Mouse (Mus musculus) CH12.LX (cell line): Measurements from ENCODE around the gene Dnajc11. TPM values are rescaled to one million over a fixed set of nuclear protein-coding genes. Genes with fewer than 3 reads are reported as not detected.

ENCODE experiments used
- DNase-seq: peaks from one replicate; pipeline ENCODE4 v3.0.0-alpha.2; 2013; ENCODE audit errors: extremely low read depth
- H3K27ac ChIP-seq: 2 replicates; pipeline ENCODE4 v1.5.1; 2012; ENCODE audit warnings: low read depth, mild to moderate bottlenecking, control low read depth, moderate library complexity; ENCODE audit not compliant: insufficient read depth
- H3K27me3 ChIP-seq: replicated peaks from 2 replicates; pipeline ENCODE3; 2012; ENCODE audit warnings: inconsistent platforms
- H3K36me3 ChIP-seq, 2 experiments: replicated peaks in 1 of 2; 2 replicates each; pipeline versions ENCODE3 to v1.6.1; 2012; ENCODE audit warnings: inconsistent platforms in 1 of 2, low read length in 1 of 2, mild to moderate bottlenecking in 1 of 2, mixed read lengths in 1 of 2, moderate library complexity in 1 of 2; ENCODE audit not compliant: control insufficient read depth in 1 of 2, insufficient read depth in 1 of 2
- H3K4me1 ChIP-seq, 2 experiments: 2 replicates each; pipeline ENCODE4 v1.6.1; 2012; ENCODE audit warnings: inconsistent platforms in 1 of 2, moderate library complexity in 1 of 2; ENCODE audit not compliant: insufficient read depth in 2 of 2, control insufficient read depth in 1 of 2
- H3K4me2 ChIP-seq: 2 replicates; pipeline ENCODE4 v1.6.1; 2012; ENCODE audit warnings: low read depth, mild to moderate bottlenecking, control low read depth; ENCODE audit not compliant: poor library complexity, insufficient read depth, severe bottlenecking
- H3K4me3 ChIP-seq, 3 experiments: fragments of 150-350 bp in 1 of 3; sonication (generic) in 1 of 3; replicated peaks in 1 of 3; 2 replicates each; pipeline versions ENCODE3 to v1.5.1; 2011 to 2012; ENCODE audit warnings: low read depth in 2 of 3, low read length in 2 of 3, mild to moderate bottlenecking in 2 of 3, moderate library complexity in 2 of 3, control low read depth in 1 of 3, improper control_type of control experiment in 1 of 3, inconsistent platforms in 1 of 3, mixed read lengths in 1 of 3; ENCODE audit not compliant: poor library complexity in 1 of 3
- H3K79me2 ChIP-seq: replicated peaks from 2 replicates; pipeline ENCODE4 v1.6.1; 2012; ENCODE audit warnings: mild to moderate bottlenecking, moderate library complexity; ENCODE audit not compliant: control insufficient read depth, poor library complexity, insufficient read depth, severe bottlenecking; ENCODE audit errors: extremely low read depth
- H3K9ac ChIP-seq: 2 replicates; pipeline ENCODE4 v1.6.1; 2012; ENCODE audit warnings: low read depth, mild to moderate bottlenecking, control low read depth, moderate library complexity; ENCODE audit not compliant: insufficient read depth
- H3K9me3 ChIP-seq: replicated peaks from 2 replicates; pipeline ENCODE3; 2012; ENCODE audit warnings: low read length, inconsistent platforms, mixed read lengths
- BHLHE40 ChIP-seq: IDR thresholded peaks from 2 replicates; pipeline ENCODE4 v1.6.1; 2011; ENCODE audit warnings: mild to moderate bottlenecking, low read depth, low read length, improper control_type of control experiment
- CHD1 ChIP-seq: IDR thresholded peaks from 2 replicates; pipeline ENCODE4 v1.6.1; 2012; ENCODE audit warnings: low read depth, low read length, improper control_type of control experiment, inconsistent platforms
- CHD2 ChIP-seq: IDR thresholded peaks from 2 replicates; pipeline ENCODE4 v1.6.1; 2011; ENCODE audit warnings: low read length, improper control_type of control experiment
- CTCF ChIP-seq, 2 experiments: IDR thresholded peaks in 1 of 2; conservative IDR thresholded peaks in 1 of 2; 2 replicates each; pipeline ENCODE4 v1.5.1; 2011 to 2012; ENCODE audit warnings: low read depth in 2 of 2, low read length in 2 of 2, improper control_type of control experiment in 1 of 2, inconsistent platforms in 1 of 2, mild to moderate bottlenecking in 1 of 2, moderate library complexity in 1 of 2
- E2F4 ChIP-seq: IDR thresholded peaks from 2 replicates; pipeline ENCODE4 v1.6.1; 2011; ENCODE audit warnings: low read depth, low read length, improper control_type of control experiment; ENCODE audit not compliant: insufficient replicate concordance
- ELF1 ChIP-seq: IDR thresholded peaks from 2 replicates; pipeline ENCODE4 v1.6.1; 2014; ENCODE audit warnings: low read depth, mild to moderate bottlenecking, inconsistent platforms, low read length, improper control_type of control experiment
- EP300 ChIP-seq: IDR thresholded peaks from 2 replicates; pipeline ENCODE4 v1.6.1; 2011; ENCODE audit warnings: low read length, improper control_type of control experiment
- ETS1 ChIP-seq: conservative IDR thresholded peaks from 2 replicates; pipeline ENCODE4 v1.6.1; 2012; ENCODE audit warnings: low read depth, mild to moderate bottlenecking, inconsistent platforms, low read length, improper control_type of control experiment, moderate library complexity
- GABPA ChIP-seq: IDR thresholded peaks from 2 replicates; pipeline ENCODE4 v1.6.1; 2012; ENCODE audit warnings: low read depth, low read length, improper control_type of control experiment, inconsistent platforms; ENCODE audit not compliant: insufficient replicate concordance
- HCFC1 ChIP-seq: IDR thresholded peaks from 2 replicates; pipeline ENCODE4 v1.6.1; 2012; ENCODE audit warnings: low read depth, mild to moderate bottlenecking, inconsistent platforms, low read length, improper control_type of control experiment
- IRF4 ChIP-seq: IDR thresholded peaks from 2 replicates; pipeline ENCODE4 v1.6.1; 2014; ENCODE audit warnings: low read depth, mild to moderate bottlenecking, inconsistent platforms, low read length, improper control_type of control experiment
- JUN ChIP-seq: IDR thresholded peaks from 2 replicates; pipeline ENCODE4 v1.6.1; 2011; ENCODE audit warnings: low read depth, mild to moderate bottlenecking, low read length, improper control_type of control experiment, moderate library complexity; ENCODE audit not compliant: insufficient read depth
- JUND ChIP-seq: conservative IDR thresholded peaks from 2 replicates; pipeline ENCODE4 v1.6.1; 2011; ENCODE audit warnings: low read depth, low read length, improper control_type of control experiment
- KAT2A ChIP-seq: IDR thresholded peaks from 2 replicates; pipeline ENCODE4 v1.6.1; 2012; ENCODE audit warnings: low read length, improper control_type of control experiment, inconsistent platforms; ENCODE audit not compliant: insufficient replicate concordance
- MAFK ChIP-seq: IDR thresholded peaks from 2 replicates; pipeline ENCODE4 v1.6.1; 2011; ENCODE audit warnings: low read length, improper control_type of control experiment; ENCODE audit not compliant: insufficient replicate concordance
- MAX ChIP-seq: IDR thresholded peaks from 2 replicates; pipeline ENCODE4 v1.6.1; 2011; ENCODE audit warnings: low read length, improper control_type of control experiment
- MAZ ChIP-seq: IDR thresholded peaks from 2 replicates; pipeline ENCODE4 v1.6.1; 2012; ENCODE audit warnings: low read depth, mild to moderate bottlenecking, inconsistent platforms, low read length, improper control_type of control experiment, moderate library complexity
- MEF2A ChIP-seq: IDR thresholded peaks from 2 replicates; pipeline ENCODE4 v1.6.1; 2014; ENCODE audit warnings: low read depth, mild to moderate bottlenecking, inconsistent platforms, low read length, improper control_type of control experiment, borderline replicate concordance
- MXI1 ChIP-seq: IDR thresholded peaks from 2 replicates; pipeline ENCODE4 v1.6.1; 2011; ENCODE audit warnings: mild to moderate bottlenecking, low read depth, low read length, improper control_type of control experiment
- MYC ChIP-seq: IDR thresholded peaks from 2 replicates; pipeline ENCODE4 v1.6.1; 2011; ENCODE audit warnings: low read depth, mild to moderate bottlenecking, improper control_type of control experiment, low read length
- NELFE ChIP-seq: IDR thresholded peaks from 2 replicates; pipeline ENCODE4 v1.6.1; 2011; ENCODE audit warnings: low read depth, low read length, improper control_type of control experiment
- NRF1 ChIP-seq: IDR thresholded peaks from 2 replicates; pipeline ENCODE4 v1.6.1; 2014; ENCODE audit warnings: low read depth, mild to moderate bottlenecking, inconsistent platforms, low read length, improper control_type of control experiment, moderate library complexity
- PAX5 ChIP-seq: IDR thresholded peaks from 2 replicates; pipeline ENCODE4 v1.6.1; 2012; ENCODE audit warnings: low read length, inconsistent platforms, mixed read lengths
- POLR2A ChIP-seq: IDR thresholded peaks from 2 replicates; pipeline ENCODE4 v1.6.1; 2011; ENCODE audit warnings: low read depth, mild to moderate bottlenecking, improper control_type of control experiment, low read length
- POLR2AphosphoS2 ChIP-seq: IDR thresholded peaks from 2 replicates; pipeline ENCODE4 v1.6.1; 2011; ENCODE audit warnings: low read depth, low read length, improper control_type of control experiment
- RAD21 ChIP-seq: IDR thresholded peaks from 2 replicates; pipeline ENCODE4 v1.6.1; 2011; ENCODE audit warnings: low read depth, mild to moderate bottlenecking, low read length, improper control_type of control experiment, moderate library complexity
- RCOR1 ChIP-seq: conservative IDR thresholded peaks from 2 replicates; pipeline ENCODE4 v1.6.1; 2012; ENCODE audit warnings: low read depth, mild to moderate bottlenecking, inconsistent platforms, low read length, improper control_type of control experiment
- SIN3A ChIP-seq: IDR thresholded peaks from 2 replicates; pipeline ENCODE4 v1.6.1; 2012; ENCODE audit warnings: low read length, improper control_type of control experiment, inconsistent platforms
- SMC3 ChIP-seq: IDR thresholded peaks from 2 replicates; pipeline ENCODE4 v1.6.1; 2011; ENCODE audit warnings: low read depth, low read length, improper control_type of control experiment
- TBP ChIP-seq: conservative IDR thresholded peaks from 2 replicates; pipeline ENCODE4 v1.6.1; 2011; ENCODE audit warnings: low read depth, low read length, improper control_type of control experiment
- TCF12 ChIP-seq: IDR thresholded peaks from 2 replicates; pipeline ENCODE4 v1.6.1; 2014; ENCODE audit warnings: low read depth, mild to moderate bottlenecking, inconsistent platforms, low read length, improper control_type of control experiment
- UBTF ChIP-seq: IDR thresholded peaks from 2 replicates; pipeline ENCODE4 v1.6.1; 2012; ENCODE audit warnings: low read depth, mild to moderate bottlenecking, inconsistent platforms, low read length, improper control_type of control experiment, moderate library complexity
- USF1 ChIP-seq: IDR thresholded peaks from 2 replicates; pipeline ENCODE4 v1.6.1; 2014; ENCODE audit warnings: low read depth, mild to moderate bottlenecking, inconsistent platforms, low read length, improper control_type of control experiment
- USF2 ChIP-seq: conservative IDR thresholded peaks from 2 replicates; pipeline ENCODE4 v1.6.1; 2011; ENCODE audit warnings: low read depth, low read length, improper control_type of control experiment
- ZC3H11A ChIP-seq: IDR thresholded peaks from 2 replicates; pipeline ENCODE4 v1.6.1; 2012; ENCODE audit warnings: low read depth, mild to moderate bottlenecking, inconsistent platforms, low read length, improper control_type of control experiment
- ZKSCAN1 ChIP-seq: IDR thresholded peaks from 2 replicates; pipeline ENCODE4 v1.6.1; 2012; ENCODE audit warnings: low read depth, inconsistent platforms, low read length, improper control_type of control experiment, borderline replicate concordance
- ZMIZ1 ChIP-seq: IDR thresholded peaks from 2 replicates; pipeline ENCODE4 v1.6.1; 2012; ENCODE audit warnings: low read depth, mild to moderate bottlenecking, inconsistent platforms, low read length, improper control_type of control experiment
- ZNF384 ChIP-seq: IDR thresholded peaks from 2 replicates; pipeline ENCODE4 v1.6.1; 2012; ENCODE audit warnings: low read depth, low read length, improper control_type of control experiment, inconsistent platforms
- dilution Hi-C: fragments of 300-500 bp; cut with MboI; formaldehyde crosslinking; loops from 2 replicates; pipeline ENCODE4 v1.14.3; 2020; ENCODE audit warnings: low sequenced_read_pairs; ENCODE audit not compliant: extremely low pct_unique_long_range_greater_than_20kb, extremely low pct_ligation_motif_present
- in situ Hi-C: fragments of 300-500 bp; cut with MboI; formaldehyde crosslinking; loops from 3 replicates; pipeline ENCODE4 v1.14.3; 2019; ENCODE audit warnings: low sequenced_read_pairs, low pct_ligation_motif_present, low pct_unique_long_range_greater_than_20kb, mixed read lengths
- polyA plus RNA-seq: library from polyadenylated mRNA; unstranded; fragments of >175 nt; gene quantifications from 2 replicates; pipeline ENCODE4 v1.2.1, GENCODE M21; 2012; ENCODE audit warnings: low read depth; ENCODE audit not compliant: insufficient read length
- total RNA-seq, 2 experiments: library from RNA; depleted of rRNA; stranded (reverse); fragments of 300-350 nt in 1 of 2; fragments of >200 nt in 1 of 2; gene quantifications; 2 replicates each; pipeline ENCODE4 v1.2.3; 2012 to 2014

Dnajc11 gene
- total RNA-seq (2012; rRNA removed) = 63.5 and 81.2 TPM in 2 replicates
- 73.7 and 75.6 TPM in 2 replicates for total RNA-seq (2014; rRNA removed)
- polyA plus RNA-seq = 102 and 133 TPM in 2 replicates

- peak within 1 kb of the TSS; percentile 90 for H3K4me2 ChIP-seq
- peaks cover 48% of the 10 kb centered on the region for H3K79me2 ChIP-seq
- in situ Hi-C loops = no loop called here
- peaks cover 3% of the 10 kb centered on the region for H3K27me3 ChIP-seq
- H3K4me1 ChIP-seq = peaks cover 15 to 30% of the 10 kb centered on the region in 2 experiments
- H3K9ac ChIP-seq = peak within 1 kb of the TSS; percentile 91
- peak within 1 kb of the TSS; percentile 97 to 100 (median 100) for H3K4me3 ChIP-seq
- peak; percentile 82 for DNase-seq
- TF ChIP-seq JUND = no peak
- TF ChIP-seq JUN = no peak
- no peak for TF ChIP-seq MAFK
- peak; percentile 98 for TF ChIP-seq GABPA
- TF ChIP-seq USF1 = no peak
- TF ChIP-seq RAD21 = no peak
- peak; percentile 81 for TF ChIP-seq POLR2A
- peak; percentile 79 for TF ChIP-seq MEF2A
- TF ChIP-seq MYC = no peak
- TF ChIP-seq CHD2 = peak; percentile 76
- TF ChIP-seq MAZ = no peak
- no peak for TF ChIP-seq ZMIZ1
- TF ChIP-seq MAX = peak; percentile 58; the same call in 1 of the 2 replicates
- TF ChIP-seq CTCF (conservative IDR thresholded peaks at IDR 0.05 in 1 of 2, IDR thresholded peaks at IDR 0.05 in 1 of 2; ENCODE audit: low read depth in 2 of 2, low read length in 2 of 2) = peak; percentile 29 to 99; a peak in 3 of 4 replicates
- peak; percentile 64; the same call in 1 of the 2 replicates for TF ChIP-seq IRF4
- TF ChIP-seq POLR2AphosphoS2 = no peak
- peak; percentile 68 for TF ChIP-seq MXI1
- TF ChIP-seq ZKSCAN1 = no peak
- TF ChIP-seq SIN3A = peak; percentile 47; the same call in 1 of the 2 replicates
- TF ChIP-seq EP300 = no peak
- peak; percentile 88 for TF ChIP-seq ELF1
- no peak for TF ChIP-seq SMC3
- TF ChIP-seq NELFE = peak; percentile 83
- peak; percentile 88 for TF ChIP-seq HCFC1
- no peak for TF ChIP-seq ZNF384
- TF ChIP-seq TBP = peak; percentile 78
- TF ChIP-seq UBTF = no peak
- no peak for TF ChIP-seq USF2
- no peak for TF ChIP-seq ZC3H11A
- TF ChIP-seq ETS1 = no peak
- no peak for TF ChIP-seq E2F4
- TF ChIP-seq BHLHE40 = peak; percentile 46
- peak; percentile 91; the same call in 1 of the 2 replicates for TF ChIP-seq KAT2A
- TF ChIP-seq CHD1 = no peak
- no peak for TF ChIP-seq PAX5
- TF ChIP-seq RCOR1 = no peak
- peak; percentile 89 for TF ChIP-seq NRF1
- peak; percentile 94 for TF ChIP-seq TCF12
- TF ChIP-seq, all 38 proteins: peak for 17
- peak within 1 kb of the TSS; percentile 6; the same call in 1 of the 2 replicates for H3K27ac ChIP-seq
- dilution Hi-C loops = no loop called here
- H3K36me3 ChIP-seq = peaks cover 3 to 26% of the 10 kb centered on the region in 2 experiments
- no peaks in the 10 kb centered on the region for H3K9me3 ChIP-seq
These were observed at the start of gene Dnajc11 for GRCm38 (mm10) chr4:151933505-151934214. TSS of gene Dnajc11 (plus strand) at chr4:151933691.
